11 mouse cellular contexts compared by ENCODE assay signal in the genomic region with DNA sequence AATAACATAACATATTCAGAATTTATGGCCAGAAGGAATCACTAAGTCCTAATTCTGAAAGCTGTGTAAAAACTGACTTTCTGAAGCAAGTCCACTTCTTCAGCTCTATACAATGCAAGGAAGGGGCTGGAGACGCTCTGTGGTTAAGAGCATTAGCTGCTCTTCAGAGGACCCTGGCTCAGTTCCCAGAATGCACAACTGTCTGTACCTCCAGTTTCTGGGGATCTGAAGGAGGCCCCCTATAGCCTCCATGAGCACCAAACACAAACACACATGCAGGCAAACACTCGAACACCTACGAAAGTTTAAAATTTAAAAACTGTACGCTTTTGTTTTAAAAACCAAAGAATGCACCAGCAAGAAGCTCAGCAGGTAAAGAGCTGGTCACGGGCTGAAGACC. TPM values are rescaled to one million over a fixed set of nuclear protein-coding genes. Genes with fewer than 3 reads are reported as not detected.
DNase-seq lines count a peak whose midpoint lies in the region; ATAC-seq and TF ChIP-seq lines count a peak whose summit lies in the region.
"Had no signal": no experiment of that assay in that cellular context is flagged by ENCODE, and none has a peak within 500 bp of the region (broad histone marks: within the 10 kb centered on the region; RNA-seq: fewer than 3 reads in every experiment).

No protein-coding gene starts in this region.

- H3K4me1 ChIP-seq in heart, adult 2 months (ENCODE audit: control insufficient read depth, insufficient read depth, low read length) = peaks cover 31% of the 10 kb centered on the region
- H3K4me1 ChIP-seq in liver, adult 2 months (ENCODE audit: control insufficient read depth, insufficient read depth, low read length) = peaks cover 57% of the 10 kb centered on the region
- peaks cover 38% of the 10 kb centered on the region for H3K4me1 ChIP-seq in brown adipose tissue, adult 24 weeks (ENCODE audit: control insufficient read depth, insufficient read depth, insufficient read length, low read length)
- peaks cover 66% of the 10 kb centered on the region for H3K4me1 ChIP-seq in liver, postnatal 0 days (ENCODE audit: insufficient read depth)

- peak overlapping the region; percentile 54 for H3K4me2 ChIP-seq in liver, postnatal 0 days (ENCODE audit: low read depth, low read length)

- H3K36me3 ChIP-seq in heart, adult 2 months (ENCODE audit: control insufficient read depth, insufficient read depth, low read length) = peaks cover 27% of the 10 kb centered on the region
- peaks cover 4% of the 10 kb centered on the region; the same call in 1 of the 2 replicates for H3K36me3 ChIP-seq in liver, adult 2 months (ENCODE audit: control insufficient read depth, insufficient read depth, low read length)
- H3K36me3 ChIP-seq in liver, postnatal 0 days (replicated peaks; ENCODE audit: insufficient read depth, low read length) = peaks cover 4% of the 10 kb centered on the region

- peaks cover 9% of the 10 kb centered on the region for H3K79me2 ChIP-seq in heart, adult 2 months (replicated peaks; ENCODE audit: control insufficient read depth, insufficient read depth, low read length)
- H3K79me2 ChIP-seq in liver, adult 2 months (ENCODE audit: control insufficient read depth, insufficient read depth, low read length) = peaks cover 40% of the 10 kb centered on the region; the same call in 1 of the 2 replicates

- no peak for TF ChIP-seq CTCF in heart, adult 2 months (IDR thresholded peaks at IDR 0.05)
- TF ChIP-seq CTCF in liver, adult 2 months (IDR thresholded peaks at IDR 0.05; ENCODE audit: low read depth, low read length) = no peak
- no peak for TF ChIP-seq CTCF in liver, postnatal 0 days (IDR thresholded peaks at IDR 0.05; ENCODE audit: low read depth)

- no peaks in the 10 kb centered on the region for H3K27me3 ChIP-seq in heart, adult 2 months (ENCODE audit: control insufficient read depth, insufficient read depth, low read length)
- H3K27me3 ChIP-seq in liver, adult 2 months (ENCODE audit: control insufficient read depth, insufficient read depth, low read length) = no peaks in the 10 kb centered on the region
- H3K27me3 ChIP-seq in liver, postnatal 0 days (ENCODE audit: insufficient read depth, low read length) = no peaks in the 10 kb centered on the region

- no peak overlapping the region for H3K4me3 ChIP-seq in heart, adult 2 months
- H3K4me3 ChIP-seq in liver, adult 2 months (ENCODE audit: insufficient read depth, low read depth, low read length) = no peak overlapping the region
- H3K4me3 ChIP-seq in brown adipose tissue, adult 24 weeks (ENCODE audit: insufficient read depth, low read depth, low read length) = no peak overlapping the region
- H3K4me3 ChIP-seq in liver, postnatal 0 days (ENCODE audit: low read depth, low read length) = no peak overlapping the region
- H3K4me3 ChIP-seq: erythroblast, embryonic 14.5 days had no signal

- peak overlapping the region; percentile 28 for H3K27ac ChIP-seq in heart, adult 2 months
- peak overlapping the region; percentile 75 for H3K27ac ChIP-seq in liver, adult 2 months (replicated peaks; ENCODE audit: insufficient read depth, low read depth, low read length)
- peak overlapping the region; percentile 29; the same call in 1 of the 2 replicates for H3K27ac ChIP-seq in brown adipose tissue, adult 24 weeks (replicated peaks; ENCODE audit: low read depth, low read length)
- H3K27ac ChIP-seq in liver, postnatal 0 days (ENCODE audit: low read depth) = peak overlapping the region; percentile 83

- TF ChIP-seq EP300 in heart, adult 2 months (IDR thresholded peaks at IDR 0.05; ENCODE audit: insufficient read depth, low read depth, low read length) = no peak
- no peak for TF ChIP-seq EP300 in liver, postnatal 0 days (IDR thresholded peaks at IDR 0.05; ENCODE audit: low read depth)

- no peak for DNase-seq in heart, adult 2 months
- no peak for DNase-seq in heart, postnatal 4 days
- DNase-seq in liver, adult 2 months (ENCODE audit: extremely low read depth, low read depth, low spot score) = peak; percentile 57
- DNase-seq in liver = no peak
- no peak for DNase-seq in liver, postnatal 0 days
- DNase-seq in layer of hippocampus, postnatal 10 days (ENCODE audit: low spot score in 2 of 2) = no peak
- DNase-seq: cerebellum, adult 2 months; right cerebral cortex, adult 18-20 months had no signal

- intact Hi-C loops in heart, adult 2 months (cut with DNase I) = no loop called here

- H3K9me3 ChIP-seq in liver, postnatal 0 days (ENCODE audit: low read length) = no peaks in the 10 kb centered on the region

- no peak overlapping the region for H3K9ac ChIP-seq in heart, adult 2 months (ENCODE audit: low read depth, low read length)
- H3K9ac ChIP-seq in liver, adult 2 months (ENCODE audit: low read depth, low read length) = peak overlapping the region; percentile 54
- no peak overlapping the region for H3K9ac ChIP-seq in liver, postnatal 0 days (replicated peaks)

- ATAC-seq in liver, postnatal 0 days = no peak
- ATAC-seq in erythroblast, adult 5-6 weeks (replicated peaks; ENCODE audit: low FRiP score, poor library complexity, severe bottlenecking) = no peak

- TF ChIP-seq POLR2A in heart, adult 2 months (IDR thresholded peaks at IDR 0.05; ENCODE audit: insufficient read depth, low read depth, low read length) = no peak
- TF ChIP-seq POLR2A in liver, adult 2 months (IDR thresholded peaks at IDR 0.05; ENCODE audit: extremely low read depth, insufficient read depth, low read length) = no peak

- WGBS in heart, adult 2 months = 32% methylated on average over 5 of the region's 5 CpGs
- 31% methylated on average over 5 of the region's 5 CpGs for WGBS in liver, adult 2 months
- WGBS in liver, postnatal 0 days (ENCODE audit: insufficient replicate concordance) = 31% methylated on average over 5 of the region's 5 CpGs

RNA-seq across cellular contexts. Expression of gene Clic4, which starts 31.5 kb away (rescaled TPM):
- total RNA-seq in heart, adult 2 months (2021) = 100 to 1,000 TPM; 248 to 249 TPM
- 148 and 227 TPM in 2 replicates for polyA plus RNA-seq in heart, adult 2 months (2012; rRNA removed)
- total RNA-seq in heart, postnatal 4 days (2021) = 100 to 1,000 TPM; 313 to 318 TPM
- total RNA-seq in liver, adult 2 months (2014; rRNA removed) = 23.0 and 27.7 TPM in 2 replicates
- 23.4 and 30.8 TPM in 2 replicates for polyA plus RNA-seq in liver, adult 2 months (2012; rRNA removed)
- polyA plus RNA-seq in brown adipose tissue, adult 24 weeks (2012; ENCODE audit: insufficient read depth, insufficient read length, missing spikeins) = 112 and 125 TPM in 2 replicates
- polyA plus RNA-seq in liver, postnatal 0 days (2015; fragmentation: Nextera tagmentation; extraction: Ambion mirVana) = 52.2 and 64.6 TPM in 2 replicates
- 10 to 100 TPM; 31.0 to 31.6 TPM for total RNA-seq in layer of hippocampus, postnatal 10 days (2021)
- 24.6 and 29.9 TPM in 2 replicates for total RNA-seq in erythroblast, adult 5-6 weeks (2015; ENCODE audit: low replicate concordance)
- total RNA-seq in erythroblast, adult 5-6 weeks (2017; ENCODE audit: low replicate concordance) = 35.4 and 44.6 TPM in 2 replicates

Comparison
In these comparisons a context has a peak if more than half of its experiments do, and no peak if none do; other contexts are left out.
1. H3K27ac ChIP-seq: peak in every context shown above with its lines; median percentile 83 in liver, postnatal 0 days; 75 in liver, adult 2 months; 29 in brown adipose tissue, adult 24 weeks; 28 in heart, adult 2 months.